In genomic region chrX:101698232-101698631, GRCm38 (mm10) we compare ENCODE assay signal across 21 mouse cellular contexts. TPM values are rescaled to one million over a fixed set of nuclear protein-coding genes. Genes with fewer than 3 reads are reported as not detected.
A peak's percentile ranks its signal among the peaks of the same experiment; 100 is the strongest.
DNase-seq lines count a peak whose midpoint lies in the region; ATAC-seq and TF ChIP-seq lines count a peak whose summit lies in the region.
"Had no signal": no experiment of that assay in that cellular context is flagged by ENCODE, and none has a peak within 500 bp of the region (broad histone marks: within the 10 kb centered on the region; RNA-seq: fewer than 3 reads in every experiment).

No protein-coding gene starts in this region.

- no peak for ATAC-seq in liver, postnatal 0 days
- no peak for ATAC-seq in midbrain, embryonic 14.5 days (ENCODE audit: low FRiP score, low TSS enrichment)
- ATAC-seq: hindbrain, postnatal 0 days had no signal

- peaks cover 6% of the 10 kb centered on the region; the same call in 1 of the 2 replicates for H3K9me3 ChIP-seq in liver, postnatal 0 days (ENCODE audit: low read length)
- peaks cover 15% of the 10 kb centered on the region for H3K9me3 ChIP-seq in midbrain, embryonic 14.5 days (ENCODE audit: control insufficient read depth, low read length)

- no peak for TF ChIP-seq EP300 in liver, postnatal 0 days (IDR thresholded peaks at IDR 0.05; ENCODE audit: low read depth)

- DNase-seq in cerebellum, postnatal 10 days, result peak; percentile 5 to 11
- no peak for DNase-seq in cerebellum, adult 11-12 months
- peak; percentile 20 for DNase-seq in liver
- no peak for DNase-seq in liver, postnatal 0 days
- peak; percentile 96 for DNase-seq in ZHBTc4 (ENCODE audit: low read depth, low spot score)
- peak; percentile 26 for DNase-seq in yolk sac, embryonic 10.5 days (ENCODE audit: low spot score)
- no peak for DNase-seq in T-cell, adult 2 months (ENCODE audit: low spot score)
- DNase-seq in midbrain, embryonic 14.5 days, result no peak
- DNase-seq: adrenal gland, postnatal 10 days; cerebellum, adult 11 months; cerebellum, postnatal 25 days; gastrocnemius, adult 2 months; heart, postnatal 36 days; kidney, adult 11 months; lung, embryonic 14.5 days; lung, postnatal 4 days had no signal

- no peak overlapping the region for H3K9ac ChIP-seq in liver, postnatal 0 days (replicated peaks)
- no peak overlapping the region for H3K9ac ChIP-seq in midbrain, embryonic 14.5 days (replicated peaks; ENCODE audit: low read length)
- H3K9ac ChIP-seq: heart, embryonic 13.5 days; lung, embryonic 14.5 days; neural tube, embryonic 13.5 days had no signal

- no peak for TF ChIP-seq CTCF in liver, postnatal 0 days (IDR thresholded peaks at IDR 0.05; ENCODE audit: low read depth)

- 77% methylated on average over 22 of the region's 23 CpGs for WGBS in liver, postnatal 0 days (ENCODE audit: insufficient replicate concordance)
- WGBS in midbrain, embryonic 14.5 days, result 66% methylated on average over 23 of the region's 23 CpGs

- H3K27ac ChIP-seq in liver, postnatal 0 days (ENCODE audit: low read depth), result no peak overlapping the region
- no peak overlapping the region for H3K27ac ChIP-seq in midbrain, embryonic 14.5 days (replicated peaks; ENCODE audit: low read depth, low read length)
- H3K27ac ChIP-seq: forebrain, embryonic 10.5 days; gastrocnemius, adult 2 months; heart, embryonic 13.5 days; hindbrain, postnatal 0 days; midbrain, embryonic 10.5 days; neural tube, embryonic 13.5 days had no signal

- no peak overlapping the region for H3K4me2 ChIP-seq in liver, postnatal 0 days (ENCODE audit: low read depth, low read length)
- no peak overlapping the region for H3K4me2 ChIP-seq in midbrain, embryonic 14.5 days (ENCODE audit: low read length)
- H3K4me2 ChIP-seq: heart, embryonic 13.5 days; lung, embryonic 14.5 days; neural tube, embryonic 13.5 days had no signal

- H3K36me3 ChIP-seq in liver, postnatal 0 days (replicated peaks; ENCODE audit: insufficient read depth, low read length), result no peaks in the 10 kb centered on the region
- H3K36me3 ChIP-seq in midbrain, embryonic 14.5 days (ENCODE audit: control insufficient read depth, insufficient read depth, low read length), result no peaks in the 10 kb centered on the region
- H3K36me3 ChIP-seq: forebrain, embryonic 10.5 days; heart, embryonic 13.5 days; midbrain, embryonic 10.5 days; neural tube, embryonic 13.5 days had no signal

- no peak overlapping the region for H3K4me3 ChIP-seq in liver, postnatal 0 days (ENCODE audit: low read depth, low read length)
- H3K4me3 ChIP-seq in midbrain, embryonic 14.5 days (replicated peaks; ENCODE audit: low read depth, low read length), result no peak overlapping the region
- H3K4me3 ChIP-seq: forebrain, embryonic 10.5 days; gastrocnemius, adult 2 months; heart, embryonic 13.5 days; midbrain, embryonic 10.5 days; neural tube, embryonic 13.5 days had no signal

- H3K4me1 ChIP-seq in liver, postnatal 0 days (ENCODE audit: insufficient read depth), result no peaks in the 10 kb centered on the region
- H3K4me1 ChIP-seq in midbrain, embryonic 14.5 days (ENCODE audit: control insufficient read depth, insufficient read depth, low read length), result no peaks in the 10 kb centered on the region
- H3K4me1 ChIP-seq: forebrain, embryonic 10.5 days; heart, embryonic 13.5 days; midbrain, embryonic 10.5 days; neural tube, embryonic 13.5 days had no signal

- no peaks in the 10 kb centered on the region for H3K27me3 ChIP-seq in liver, postnatal 0 days (ENCODE audit: insufficient read depth, low read length)
- H3K27me3 ChIP-seq in midbrain, embryonic 14.5 days (ENCODE audit: control insufficient read depth, insufficient read depth, low read length), result no peaks in the 10 kb centered on the region
- H3K27me3 ChIP-seq: heart, embryonic 13.5 days; neural tube, embryonic 13.5 days had no signal

RNA-seq across cellular contexts. Expression of gene Cxcr3, which starts 35.8 kb away (rescaled TPM):
- polyA plus RNA-seq in liver, postnatal 0 days (2015; fragmentation: Nextera tagmentation; extraction: Ambion mirVana), result 0.81 and 1.0 TPM in 2 replicates
- 0.36 TPM in 1 of 2 replicates, not detected in the other for polyA plus RNA-seq in midbrain, embryonic 14.5 days (2014; fragmentation: Nextera tagmentation; extraction: Ambion mirVana)
- polyA plus RNA-seq: midbrain, embryonic 10.5 days had no signal

RNA-seq across cellular contexts. Expression of gene Ogt, which starts 58.4 kb away (rescaled TPM):
- 26.7 and 27.7 TPM in 2 replicates for polyA plus RNA-seq in liver, postnatal 0 days (2015; fragmentation: Nextera tagmentation; extraction: Ambion mirVana)
- polyA plus RNA-seq in midbrain, embryonic 14.5 days (2014; fragmentation: Nextera tagmentation; extraction: Ambion mirVana), result 261 and 292 TPM in 2 replicates

Comparison
In these comparisons a context has a peak if more than half of its experiments do, and no peak if none do; other contexts are left out.
1. DNase-seq: peak in cerebellum, postnatal 10 days (2 of 2), liver (single experiment), ZHBTc4 (single experiment) and yolk sac, embryonic 10.5 days (single experiment); none in cerebellum, adult 11-12 months (single experiment), liver, postnatal 0 days (single experiment), T-cell, adult 2 months (single experiment) and midbrain, embryonic 14.5 days (single experiment).